Mouse (Mus musculus) liver, postnatal 0 days (tissue): ENCODE measurements around the gene Ccl11. TPM values are rescaled to one million over a fixed set of nuclear protein-coding genes. Genes with fewer than 3 reads are reported as not detected.

Experiments
- ATAC-seq: fragments of 200-750 bp; cut with Nextera tagmentation; 2 replicates; pipeline ENCODE4 v1.8.0; 2017; ENCODE audit warnings: mild to moderate bottlenecking, moderate library complexity
- DNase-seq: peaks from one replicate; pipeline ENCODE4 v3.0.0-alpha.2; 2016
- H3K27ac ChIP-seq: fragments of 300-500 bp; sonication (generic); 2 replicates; pipeline ENCODE4 v1.5.1; 2014; ENCODE audit warnings: antibody characterized with exemption, moderate library complexity, mild to moderate bottlenecking, low read depth
- H3K27me3 ChIP-seq: fragments of 300-500 bp; sonication (generic); 2 replicates; pipeline ENCODE4 v1.6.1; 2014; ENCODE audit warnings: low read length, control low read depth, mixed read lengths; ENCODE audit not compliant: insufficient read depth
- H3K36me3 ChIP-seq: fragments of 300-500 bp; sonication (generic); replicated peaks from 2 replicates; pipeline ENCODE4 v1.6.1; 2014; ENCODE audit warnings: mild to moderate bottlenecking, control low read depth, low read length, moderate library complexity, mixed read lengths; ENCODE audit not compliant: insufficient read depth
- H3K4me1 ChIP-seq: fragments of 300-500 bp; sonication (generic); 2 replicates; pipeline ENCODE4 v1.6.1; 2014; ENCODE audit warnings: antibody characterized with exemption, mild to moderate bottlenecking, control low read depth; ENCODE audit not compliant: insufficient read depth
- H3K4me2 ChIP-seq: fragments of 300-500 bp; sonication (generic); 2 replicates; pipeline ENCODE4 v1.6.1; 2014; ENCODE audit warnings: low read depth, mild to moderate bottlenecking, low read length, moderate library complexity, mixed read lengths
- H3K4me3 ChIP-seq: fragments of 300-500 bp; sonication (generic); 2 replicates; pipeline ENCODE4 v1.5.1; 2014; ENCODE audit warnings: low read depth, low read length
- H3K9ac ChIP-seq: fragments of 300-500 bp; sonication (generic); replicated peaks from 2 replicates; pipeline ENCODE4 v1.6.1; 2014; ENCODE audit warnings: mild to moderate bottlenecking, moderate library complexity
- H3K9me3 ChIP-seq: fragments of 300-500 bp; sonication (generic); 2 replicates; pipeline ENCODE4 v1.6.1; 2016; ENCODE audit warnings: mild to moderate bottlenecking, control low read depth, low read length, mixed read lengths
- CTCF ChIP-seq: sonication (generic); IDR thresholded peaks from 2 replicates; pipeline ENCODE4 v1.5.1; 2016; ENCODE audit warnings: antibody characterized with exemption, low read depth
- EP300 ChIP-seq: IDR thresholded peaks from 2 replicates; pipeline ENCODE4 v1.6.1; 2016; ENCODE audit warnings: antibody characterized with exemption, low read depth, mild to moderate bottlenecking
- WGBS: fragments of 180-500 bp; shearing (Covaris S2); extraction: QIAGEN DNeasy Blood & Tissue Kit; methylation state at CpG from one replicate; pipeline ENCODE4 v1.1.7; 2014; ENCODE audit not compliant: insufficient replicate concordance; 5-methylcytosine and 5-hydroxymethylcytosine counted together
- polyA plus RNA-seq: library from polyadenylated mRNA; unstranded; fragments of >200 nt; fragmentation: Nextera tagmentation; extraction: Ambion mirVana; gene quantifications from 2 replicates; pipeline ENCODE4 v1.2.1, GENCODE M21; 2015

Gene Ccl11
- polyA plus RNA-seq, 1 experiment from 2014 or later = not detected

GRCm38 (mm10) chr11:82019389-82019788, 38.2 kb upstream of the Ccl11 start:
- Histone ChIP-seq H3K9ac (no peak overlapping the region), H3K27ac (no peak overlapping the region), H3K4me1 (peaks cover 14% of the 10 kb centered on the region), H3K36me3 (no peaks in the 10 kb centered on the region), H3K4me2 (no peak overlapping the region), H3K27me3 (no peaks in the 10 kb centered on the region), H3K9me3 (no peaks in the 10 kb centered on the region), H3K4me3 (no peak overlapping the region)
- TF ChIP-seq CTCF (no peak), EP300 (no peak)
- WGBS = 53% methylated on average over 2 of the region's 2 CpGs
- DNase-seq (no peak), ATAC-seq (no peak)

GRCm38 (mm10) chr11:82019793-82020192, 37.8 kb upstream of the Ccl11 start:
- Histone ChIP-seq H3K27me3 (no peaks in the 10 kb centered on the region), H3K4me3 (no peak overlapping the region), H3K27ac (no peak overlapping the region), H3K36me3 (no peaks in the 10 kb centered on the region), H3K9ac (no peak overlapping the region), H3K4me1 (peaks cover 14% of the 10 kb centered on the region), H3K4me2 (no peak overlapping the region), H3K9me3 (no peaks in the 10 kb centered on the region)
- no peak for TF ChIP-seq EP300
- no peak for TF ChIP-seq CTCF
- ATAC-seq = no peak
- DNase-seq = no peak

- Histone ChIP-seq H3K4me2 (no peak overlapping the region), H3K9me3 (no peaks in the 10 kb centered on the region), H3K27me3 (no peaks in the 10 kb centered on the region), H3K9ac (no peak overlapping the region), H3K4me3 (no peak overlapping the region), H3K4me1 (peaks cover 14% of the 10 kb centered on the region), H3K36me3 (no peaks in the 10 kb centered on the region), H3K27ac (no peak overlapping the region)
- 31% methylated on average over 3 of the region's 3 CpGs for WGBS
- TF ChIP-seq EP300 (no peak), CTCF (no peak)
- ATAC-seq (no peak), DNase-seq (no peak)
Observed at GRCm38 (mm10) chr11:82021406-82021805, 36.2 kb upstream of the Ccl11 start.

GRCm38 (mm10) chr11:82022504-82023056, 35.0 kb upstream of the Ccl11 start:
- Histone ChIP-seq H3K4me2 (no peak overlapping the region), H3K36me3 (no peaks in the 10 kb centered on the region), H3K4me1 (peaks cover 14% of the 10 kb centered on the region), H3K27me3 (no peaks in the 10 kb centered on the region), H3K4me3 (no peak overlapping the region), H3K27ac (no peak overlapping the region), H3K9ac (no peak overlapping the region), H3K9me3 (no peaks in the 10 kb centered on the region)
- no peak for DNase-seq
- ATAC-seq = no peak
- 35% methylated on average over 6 of the region's 6 CpGs for WGBS
- TF ChIP-seq CTCF (no peak), EP300 (no peak)

GRCm38 (mm10) chr11:82023769-82024168, 33.9 kb upstream of the Ccl11 start:
- 48% methylated on average over 4 of the region's 4 CpGs for WGBS
- no peak overlapping the region for H3K9ac ChIP-seq
- peaks cover 14% of the 10 kb centered on the region for H3K4me1 ChIP-seq
- no peak overlapping the region for H3K4me3 ChIP-seq
- no peak overlapping the region for H3K27ac ChIP-seq
- TF ChIP-seq EP300 = no peak
- TF ChIP-seq CTCF = no peak
- DNase-seq (no peak), ATAC-seq (no peak)
- no peaks in the 10 kb centered on the region for H3K36me3 ChIP-seq
- H3K9me3 ChIP-seq = no peaks in the 10 kb centered on the region
- H3K4me2 ChIP-seq = no peak overlapping the region
- H3K27me3 ChIP-seq = no peaks in the 10 kb centered on the region

GRCm38 (mm10) chr11:82030171-82030570, 27.5 kb upstream of the Ccl11 start:
- DNase-seq = no peak
- no peak for ATAC-seq
- no peaks in the 10 kb centered on the region for H3K36me3 ChIP-seq

GRCm38 (mm10) chr11:82032136-82032535, 25.5 kb upstream of the Ccl11 start:
- Histone ChIP-seq H3K27me3 (no peaks in the 10 kb centered on the region), H3K4me2 (no peak overlapping the region), H3K4me1 (no peaks in the 10 kb centered on the region), H3K27ac (peak overlapping the region; percentile 57), H3K9ac (no peak overlapping the region), H3K36me3 (no peaks in the 10 kb centered on the region), H3K9me3 (no peaks in the 10 kb centered on the region), H3K4me3 (no peak overlapping the region)
- DNase-seq (no peak), ATAC-seq (no peak)
- TF ChIP-seq EP300 (no peak), CTCF (no peak)

More at GRCm38 (mm10) chr11:82030171-82030570, 27.5 kb upstream of the Ccl11 start:
- Histone ChIP-seq H3K4me3 (no peak overlapping the region), H3K27ac (no peak overlapping the region), H3K27me3 (no peaks in the 10 kb centered on the region), H3K4me1 (no peaks in the 10 kb centered on the region), H3K9me3 (no peaks in the 10 kb centered on the region), H3K9ac (no peak overlapping the region), H3K4me2 (no peak overlapping the region)
- TF ChIP-seq CTCF = no peak
- no peak for TF ChIP-seq EP300
- WGBS = 64% methylated on average over 2 of the region's 2 CpGs
